Mouse (Mus musculus) brain, embryonic 18.5 days (tissue): ENCODE measurements at regions not wholly inside any gene's neighbourhood (a gene's known extent, or its start where the extent isn't known, plus 50 kb on each side); places are given as distances from the start of the nearest gene placed in this dataset.
"Not testable (repeated sequence)": the region's sequence is repeated elsewhere in the genome, so short reads cannot be mapped to it uniquely, and the experiment has no call there.

Experiments
- DNase-seq: peaks from one replicate; pipeline ENCODE4 v3.0.0-alpha.2; 2012; ENCODE audit warnings: low read depth, low spot score

DNA sequence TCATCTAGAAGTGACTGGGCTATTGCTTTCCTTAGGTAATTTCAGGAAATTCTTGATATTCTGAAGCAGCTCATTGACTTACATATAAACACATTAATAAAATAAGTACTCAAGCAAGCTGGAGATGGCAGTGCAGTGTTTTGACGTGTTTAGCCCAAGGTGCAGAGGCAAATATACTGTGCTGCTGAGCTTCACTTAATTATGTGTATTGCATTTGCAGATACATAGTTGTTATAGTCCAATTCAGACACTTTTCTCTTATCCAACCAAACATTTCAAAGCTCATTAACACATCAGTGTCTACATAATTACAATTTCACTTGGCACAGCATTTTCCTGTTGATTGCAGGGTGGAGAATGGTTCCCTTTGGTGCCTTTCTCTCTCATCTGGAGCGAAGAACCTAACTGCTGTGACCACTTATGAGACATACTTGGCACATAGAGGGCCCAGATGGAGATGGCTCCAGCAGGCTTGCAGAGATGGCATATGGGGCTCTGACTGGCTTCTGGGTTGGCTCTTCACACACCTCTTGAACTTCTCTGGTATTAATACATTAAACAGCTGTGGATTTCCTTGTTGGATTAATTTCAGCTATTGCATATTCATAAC lies 803.9 kb upstream of the Gm10800 start:
- no peak for DNase-seq

DNA sequence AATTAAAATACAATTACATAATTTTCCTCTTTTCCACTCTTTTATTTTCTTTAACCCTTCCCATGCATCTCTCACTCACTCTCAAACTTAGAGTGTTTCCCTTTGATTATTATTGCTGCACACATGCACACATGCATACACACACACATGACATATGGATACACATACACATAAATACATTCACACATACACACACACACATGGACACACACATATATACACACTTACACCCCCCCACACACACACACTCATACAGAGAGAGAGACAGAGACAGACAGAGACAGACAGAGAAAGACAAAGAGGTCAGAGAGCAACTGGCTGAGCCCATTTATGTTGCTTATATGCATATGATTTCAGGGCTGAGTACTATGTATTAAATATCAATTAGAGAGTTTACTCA lies 764.2 kb upstream of the Gm10800 start:
- DNase-seq, result no peak

DNA sequence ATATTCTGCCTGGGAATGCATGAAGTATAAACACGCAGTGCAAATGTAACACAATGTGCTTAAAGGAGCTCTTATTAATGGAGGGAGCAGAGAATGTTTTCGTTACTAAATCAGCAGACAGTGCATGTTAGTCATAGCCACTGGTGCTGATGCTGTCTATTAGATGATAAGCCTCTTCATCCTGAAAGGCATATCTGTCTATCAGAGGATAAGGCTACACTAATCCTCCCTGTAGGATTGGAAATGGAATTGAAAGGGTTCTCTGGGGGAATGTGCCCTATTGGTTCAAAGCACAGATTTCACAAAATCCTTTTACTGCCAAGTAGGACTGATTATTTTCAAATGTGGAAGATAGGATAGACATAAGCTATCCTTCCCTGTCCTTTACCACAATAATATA lies 763.4 kb upstream of the Gm10800 start:
- peak; percentile 2 for DNase-seq

DNA sequence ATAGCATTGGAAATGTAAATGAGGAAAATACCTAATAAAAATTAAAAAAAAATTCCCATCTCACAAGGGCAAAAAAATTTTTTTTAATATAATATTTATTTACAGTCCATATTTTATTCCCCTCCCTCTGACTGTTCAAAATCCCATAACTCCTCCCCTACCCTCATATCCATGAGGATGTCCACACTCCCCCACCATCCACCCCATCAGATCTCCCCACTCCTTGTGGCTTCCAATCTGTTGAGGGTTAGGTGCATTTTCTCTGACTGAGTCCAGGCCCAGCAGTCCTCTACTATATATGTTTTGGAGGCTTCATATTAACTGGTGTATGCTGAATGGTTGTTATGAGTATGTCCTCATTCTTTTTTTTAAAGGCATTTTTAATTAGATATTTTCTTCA lies 754.5 kb upstream of the Gm10800 start:
- no peak for DNase-seq

DNA sequence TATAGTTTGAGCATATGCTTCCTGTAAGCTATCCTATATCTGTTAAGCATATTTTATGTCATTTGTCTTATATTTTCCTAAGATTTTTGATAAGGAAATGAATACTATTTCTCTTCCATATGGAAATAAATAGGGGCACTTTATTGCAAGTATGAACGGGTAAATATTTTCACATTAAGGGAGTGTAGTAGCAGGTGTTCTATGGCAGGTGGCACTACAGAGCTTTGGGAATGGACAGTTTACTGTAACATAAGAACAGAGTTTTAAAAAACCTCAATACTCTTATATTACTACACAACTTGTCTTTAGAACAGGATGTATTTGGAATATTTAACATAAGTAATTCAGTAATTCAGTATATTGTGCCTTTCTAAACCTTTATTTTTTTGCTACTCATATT lies 742.4 kb upstream of the Gm10800 start:
- no peak for DNase-seq

DNA sequence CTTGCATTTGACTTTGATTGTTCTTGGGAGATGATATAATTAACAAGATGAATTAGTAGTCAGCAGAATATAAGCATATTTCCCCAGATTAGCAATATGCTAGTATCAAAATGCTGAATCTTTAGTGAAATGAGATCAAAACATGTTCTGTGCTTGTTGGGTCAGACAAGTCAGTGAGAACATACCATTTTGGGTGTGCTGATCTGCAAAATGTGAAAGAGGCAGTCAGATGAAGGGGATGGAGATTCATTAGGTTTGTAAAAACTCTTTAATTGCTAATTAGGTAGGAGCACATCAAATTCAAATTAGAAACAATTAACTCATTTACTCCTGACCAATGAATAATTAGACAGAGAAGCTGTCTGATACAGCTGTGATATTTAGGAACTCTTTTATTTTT lies 712.6 kb upstream of the Gm10800 start:
- no peak for DNase-seq

DNA sequence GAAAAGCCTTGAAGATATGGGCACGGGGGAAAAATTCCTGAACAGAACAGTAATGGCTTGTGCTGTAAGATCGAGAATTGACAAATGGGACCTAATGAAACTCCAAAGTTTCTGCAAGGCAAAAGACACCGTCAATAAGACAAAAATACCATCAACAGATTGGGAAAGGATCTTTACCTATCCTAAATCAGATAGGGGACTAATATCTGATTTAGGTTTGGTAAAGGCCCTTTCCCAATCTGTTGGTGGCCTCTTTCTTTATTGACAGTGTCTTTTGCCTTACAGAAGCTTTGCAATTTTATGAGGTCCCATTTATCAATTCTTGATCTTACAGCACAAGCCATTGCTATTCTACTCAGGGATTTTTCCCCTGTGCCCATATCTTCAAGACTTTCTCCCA lies 696.5 kb upstream of the Gm10800 start:
- DNase-seq, result not testable (repeated sequence)

DNA sequence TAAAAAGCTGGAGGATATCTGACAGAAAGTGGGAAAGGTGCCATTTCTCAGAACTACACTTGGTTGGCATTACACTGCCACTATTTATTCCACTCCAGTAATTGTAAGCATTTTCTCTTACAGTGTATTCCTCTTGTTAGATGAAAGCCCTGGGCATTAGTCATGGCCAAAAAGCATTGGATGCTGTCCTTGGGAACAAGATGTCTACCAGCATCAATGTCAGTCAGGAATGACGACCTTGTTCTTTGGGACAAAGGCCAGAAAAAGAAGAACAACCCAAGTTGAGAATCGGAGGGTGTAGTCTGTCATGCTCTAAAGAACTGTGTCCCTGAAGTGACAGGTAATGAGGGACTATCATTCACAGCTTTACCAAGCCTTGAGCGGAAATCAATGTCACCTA lies 662.1 kb upstream of the Gm10800 start:
- DNase-seq, result no peak
